Mouse (Mus musculus) ES-E14 (cell line): ENCODE results near the gene Cux2. TPM values are rescaled to one million over a fixed set of nuclear protein-coding genes. Genes with fewer than 3 reads are reported as not detected.

Experiments used
- DNase-seq: peaks from one replicate; pipeline ENCODE4 v3.0.0-alpha.2; 2013; ENCODE audit warnings: low read depth, low spot score
- H3K27ac ChIP-seq: 2 replicates; pipeline ENCODE4 v1.5.1; 2012; ENCODE audit warnings: low read depth, mild to moderate bottlenecking, low read length, moderate library complexity, mixed read lengths; ENCODE audit not compliant: poor library complexity, insufficient read depth, severe bottlenecking
- H3K36me3 ChIP-seq: 2 replicates; pipeline ENCODE4 v1.6.1; 2012; ENCODE audit warnings: mild to moderate bottlenecking, low read length, moderate library complexity, mixed read lengths; ENCODE audit not compliant: control insufficient read depth, poor library complexity, insufficient read depth, severe bottlenecking
- H3K4me1 ChIP-seq, 2 experiments: fragments of 150-350 bp in 1 of 2; sonication (generic) in 1 of 2; 2 replicates each; pipeline ENCODE4 v1.6.1; 2012; ENCODE audit warnings: low read length in 2 of 2, mild to moderate bottlenecking in 1 of 2, mixed read lengths in 1 of 2; ENCODE audit not compliant: control insufficient read depth in 2 of 2, insufficient read depth in 2 of 2, poor library complexity in 1 of 2
- H3K4me3 ChIP-seq, 2 experiments: fragments of 150-350 bp in 1 of 2; sonication (generic) in 1 of 2; 2 replicates each; pipeline ENCODE4 v1.5.1; 2012; ENCODE audit warnings: low read length in 2 of 2, low read depth in 1 of 2, mild to moderate bottlenecking in 1 of 2, mixed read lengths in 1 of 2; ENCODE audit not compliant: insufficient read depth in 1 of 2, poor library complexity in 1 of 2, severe bottlenecking in 1 of 2
- H3K9ac ChIP-seq: 2 replicates; pipeline ENCODE4 v1.6.1; 2012; ENCODE audit warnings: low read depth, mild to moderate bottlenecking, low read length, mixed read lengths; ENCODE audit not compliant: poor library complexity, insufficient read depth, severe bottlenecking
- H3K9me3 ChIP-seq: fragments of 150-350 bp; sonication (generic); 2 replicates; pipeline ENCODE4 v1.6.1; 2012; ENCODE audit warnings: low read depth, mild to moderate bottlenecking, low read length; ENCODE audit not compliant: control insufficient read depth, insufficient read depth
- CHD2 ChIP-seq: IDR thresholded peaks from 2 replicates; pipeline ENCODE4 v1.6.1; 2014; ENCODE audit warnings: mild to moderate bottlenecking, low read depth, low read length, inconsistent platforms
- HCFC1 ChIP-seq: IDR thresholded peaks from 2 replicates; pipeline ENCODE4 v1.6.1; 2012; ENCODE audit warnings: low read length, inconsistent platforms, borderline replicate concordance; ENCODE audit not compliant: insufficient read depth
- MAFK ChIP-seq: IDR thresholded peaks from 2 replicates; pipeline ENCODE4 v1.6.1; 2014; ENCODE audit warnings: mild to moderate bottlenecking, low read depth, low read length, inconsistent platforms; ENCODE audit not compliant: insufficient read depth
- ZC3H11A ChIP-seq: IDR thresholded peaks from 2 replicates; pipeline ENCODE4 v1.6.1; 2012; ENCODE audit warnings: low read depth, mild to moderate bottlenecking, inconsistent platforms, low read length, borderline replicate concordance
- ZNF384 ChIP-seq: IDR thresholded peaks from 2 replicates; pipeline ENCODE4 v1.6.1; 2012; ENCODE audit warnings: low read depth, low read length, inconsistent platforms
- in situ Hi-C, 2 experiments: fragments of 600-800 bp; cut with MboI; formaldehyde crosslinking; loops; one replicate each; pipeline ENCODE4 v1.15.1; 2025; ENCODE audit warnings: low sequenced_read_pairs in 2 of 2, inconsistent platforms in 1 of 2; ENCODE audit not compliant: unreplicated experiment in 2 of 2
- total RNA-seq: library from RNA; depleted of rRNA; stranded (reverse); fragments of 300-350 nt; gene quantifications from 2 replicates; pipeline ENCODE4 v1.2.3, GENCODE M21; 2012

Cux2 gene
- total RNA-seq, 1 experiment = 1.8 TPM

- peaks cover 0 to 21% of the 10 kb centered on the region in 2 experiments; a peak in 1 of 4 replicates for H3K4me1 ChIP-seq
Observed at GRCm38 (mm10) chr5:121832376-121833155, 217.3 kb downstream of the Cux2 start.

GRCm38 (mm10) chr5:121831002-121831601 lies 218.8 kb downstream of the Cux2 start:
- no peak overlapping the region for H3K4me3 ChIP-seq
- H3K4me1 ChIP-seq = peaks cover 0 to 21% of the 10 kb centered on the region in 2 experiments; a peak in 1 of 4 replicates
- no peak for TF ChIP-seq CHD2
- no peak for TF ChIP-seq ZC3H11A
- no peak for TF ChIP-seq MAFK
- TF ChIP-seq HCFC1 = no peak
- TF ChIP-seq ZNF384 = no peak
- in situ Hi-C loops = no loop called here
- no peaks in the 10 kb centered on the region for H3K9me3 ChIP-seq
- H3K36me3 ChIP-seq = peaks cover 8% of the 10 kb centered on the region; the same call in 1 of the 2 replicates
- no peak overlapping the region for H3K27ac ChIP-seq
- no peak for DNase-seq
- H3K9ac ChIP-seq = no peak overlapping the region

More at GRCm38 (mm10) chr5:121832376-121833155, 217.3 kb downstream of the Cux2 start:
- DNase-seq = no peak
- Histone ChIP-seq H3K27ac (no peak overlapping the region), H3K36me3 (peaks cover 8% of the 10 kb centered on the region; the same call in 1 of the 2 replicates), H3K9ac (no peak overlapping the region), H3K4me3 (no peak overlapping the region), H3K9me3 (no peaks in the 10 kb centered on the region)
- in situ Hi-C loops = no loop called here
- no peak for TF ChIP-seq CHD2
- TF ChIP-seq ZNF384 = no peak
- no peak for TF ChIP-seq MAFK
- TF ChIP-seq ZC3H11A = no peak
- TF ChIP-seq HCFC1 = no peak

GRCm38 (mm10) chr5:121828491-121829432 lies 221.1 kb downstream of the Cux2 start:
- peaks cover 0 to 9% of the 10 kb centered on the region in 2 experiments; a peak in 1 of 4 replicates for H3K4me1 ChIP-seq
- in situ Hi-C loops = no loop called here

GRCm38 (mm10) chr5:121827876-121828275 lies 222.0 kb downstream of the Cux2 start:
- no peak overlapping the region for H3K9ac ChIP-seq
- H3K4me3 ChIP-seq = peak overlapping the region in 1 of 2 experiments; percentile 63; a peak in 1 of 4 replicates
- H3K9me3 ChIP-seq = no peaks in the 10 kb centered on the region
- peaks cover 0 to 4% of the 10 kb centered on the region in 2 experiments; a peak in 1 of 4 replicates for H3K4me1 ChIP-seq
- DNase-seq = no peak
- peaks cover 10% of the 10 kb centered on the region; the same call in 1 of the 2 replicates for H3K36me3 ChIP-seq
- H3K27ac ChIP-seq = no peak overlapping the region
- in situ Hi-C loops = no loop called here
- TF ChIP-seq ZNF384 (no peak), MAFK (peak; percentile 67; the same call in 1 of the 2 replicates), HCFC1 (no peak), CHD2 (no peak), ZC3H11A (no peak)

More at GRCm38 (mm10) chr5:121828491-121829432, 221.1 kb downstream of the Cux2 start:
- Histone ChIP-seq H3K9me3 (no peaks in the 10 kb centered on the region), H3K4me3 (peak overlapping the region; percentile 63 to 69), H3K27ac (no peak overlapping the region), H3K36me3 (peaks cover 10% of the 10 kb centered on the region; the same call in 1 of the 2 replicates), H3K9ac (peak overlapping the region; percentile 38)
- DNase-seq = no peak
- TF ChIP-seq MAFK = no peak
- no peak for TF ChIP-seq ZC3H11A
- TF ChIP-seq HCFC1 = peak; percentile 45; the same call in 1 of the 2 replicates
